Mouse (Mus musculus) bone marrow macrophage, adult 2 months (primary cell): ENCODE data around the gene Mical3.

Experiments
- CTCF ChIP-seq: IDR thresholded peaks from 2 replicates; pipeline ENCODE4 v1.5.1; 2012; ENCODE audit warnings: low read depth, mild to moderate bottlenecking, low read length, moderate library complexity
- POLR2A ChIP-seq: IDR thresholded peaks from 2 replicates; pipeline ENCODE4 v1.6.1; 2012; ENCODE audit warnings: mild to moderate bottlenecking, low read depth, low read length, borderline replicate concordance

- TF ChIP-seq POLR2A (no peak), CTCF (no peak)
These were observed 186.8 kb downstream of the Mical3 start for GRCm38 (mm10) chr6:120943964-120944363.
